Mouse (Mus musculus): Measurements from ENCODE around the gene Prkar2b. TPM values are rescaled to one million over a fixed set of nuclear protein-coding genes. Genes with fewer than 3 reads are reported as not detected.
A peak's percentile ranks its signal among the peaks of the same experiment; 100 is the strongest.

The Prkar2b gene
- 1 to 10 TPM; 3.0 to 3.8 (median 3.4) TPM for total RNA-seq (2022)

DNA sequence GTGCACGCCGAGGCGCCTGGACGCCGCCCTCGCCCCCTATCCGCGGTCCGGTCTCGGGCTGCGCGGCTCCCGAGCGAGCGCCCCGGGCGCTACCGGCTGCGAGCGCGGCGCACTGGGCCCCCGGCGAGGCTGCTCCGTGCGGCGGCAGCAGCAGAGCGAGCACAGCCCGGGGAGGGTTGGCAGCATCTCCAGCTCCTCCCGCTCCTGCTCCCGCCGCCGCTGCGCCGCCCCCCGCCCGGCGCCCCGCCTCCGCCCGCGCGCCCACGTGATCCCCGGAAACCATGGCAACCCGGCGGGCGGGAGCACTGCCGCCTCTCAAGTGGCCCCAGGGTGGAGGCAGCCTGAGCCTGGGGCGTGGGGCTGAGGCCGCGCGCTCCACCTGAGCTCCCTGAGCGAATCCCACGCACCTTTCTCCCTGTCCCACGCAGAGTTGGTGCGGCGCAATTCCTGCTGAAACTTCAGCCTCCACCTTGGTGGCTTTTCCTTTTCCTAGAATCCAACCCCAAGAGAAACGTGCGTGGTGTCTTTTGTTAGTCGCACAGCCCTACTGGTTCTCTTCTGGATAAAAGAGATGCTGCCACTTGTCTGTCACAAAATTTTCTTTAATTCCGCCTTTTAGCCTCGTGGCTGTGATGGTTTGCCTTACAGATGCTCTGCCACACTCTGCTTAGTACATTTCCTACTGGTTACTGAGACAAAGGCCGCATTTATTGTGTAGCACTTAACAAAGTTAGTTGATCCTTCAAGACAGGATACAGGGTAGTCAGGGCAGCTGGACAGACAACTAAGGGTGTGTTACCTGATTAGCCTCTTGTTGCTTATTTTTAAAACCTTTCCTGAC lies at the start of gene Prkar2b:
Prkar2b (minus strand) TSS at position 207 of the 841 bp plus-strand sequence.
- peak; percentile 78 for DNase-seq (ENCODE audit: low spot score)

DNA sequence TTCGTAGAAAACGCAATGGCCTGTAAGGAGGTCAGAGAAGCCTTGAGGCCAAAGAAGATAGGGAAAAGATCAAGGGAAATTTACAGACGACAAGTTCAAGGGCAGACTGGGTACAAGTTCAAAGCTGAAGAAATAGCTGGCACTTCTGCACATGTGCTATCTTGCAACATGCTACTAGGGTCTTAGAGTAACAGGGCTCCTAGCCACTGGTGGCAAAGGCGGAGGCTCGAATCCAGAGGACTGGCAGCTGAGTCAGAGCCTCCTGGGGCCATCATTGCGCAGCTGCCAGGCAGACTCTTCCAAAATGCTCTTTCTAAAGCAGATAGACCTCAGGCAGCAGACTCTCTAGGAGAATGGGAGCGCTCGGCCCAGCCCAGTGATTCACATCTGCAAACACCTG lies 48.1 kb upstream of the Prkar2b start:
- no peak for DNase-seq (ENCODE audit: low spot score)

DNA sequence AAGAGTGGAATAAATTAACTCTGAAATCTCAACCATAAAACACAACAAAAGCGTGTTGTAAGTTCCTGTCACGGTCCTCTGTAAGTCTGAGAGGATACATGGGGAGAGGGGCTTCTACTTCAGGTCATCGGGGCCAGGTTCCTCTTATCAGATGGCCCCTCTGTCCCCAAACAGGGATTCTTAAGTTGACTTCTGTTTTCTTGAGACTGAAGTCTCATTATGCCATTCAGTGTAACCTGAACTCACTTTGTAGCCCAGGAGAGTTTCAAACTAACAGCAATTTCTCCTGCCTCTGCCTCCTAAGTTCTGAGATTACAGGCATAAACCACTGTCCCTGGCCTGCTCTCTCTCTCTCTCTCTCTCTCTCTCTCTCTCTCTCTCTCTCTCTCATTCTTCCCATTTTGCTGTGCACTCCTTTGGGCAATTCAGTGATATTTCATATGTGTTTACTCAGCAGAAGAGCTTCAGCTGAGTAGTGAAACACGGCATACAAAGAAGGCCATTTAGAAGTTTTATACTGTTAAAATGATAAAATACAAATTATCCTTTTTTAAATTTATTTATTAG lies 43.9 kb upstream of the Prkar2b start:
- no peak for DNase-seq (ENCODE audit: low spot score)

DNA sequence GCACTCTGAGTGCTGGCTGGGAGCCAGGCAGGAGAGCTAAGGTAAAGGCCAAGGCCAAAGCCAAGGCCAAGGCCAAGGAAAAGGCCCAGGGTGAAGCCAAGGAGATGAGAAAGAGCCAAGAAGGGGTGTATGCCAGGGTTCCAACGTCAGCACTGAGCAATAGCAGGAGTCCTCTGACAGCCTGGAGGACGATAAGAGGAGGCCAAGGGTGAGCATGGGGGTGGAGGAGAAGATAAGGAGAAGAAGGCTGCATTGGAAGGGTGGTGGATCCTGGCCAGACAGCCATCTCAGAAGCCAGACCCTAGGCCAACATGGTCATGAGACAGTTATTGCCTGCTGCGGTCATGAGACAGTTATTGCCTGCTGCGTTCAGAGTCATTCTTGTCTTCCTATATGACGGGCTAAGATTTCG lies 43.4 kb upstream of the Prkar2b start:
- DNase-seq (ENCODE audit: low spot score), result peak; percentile 41

DNA sequence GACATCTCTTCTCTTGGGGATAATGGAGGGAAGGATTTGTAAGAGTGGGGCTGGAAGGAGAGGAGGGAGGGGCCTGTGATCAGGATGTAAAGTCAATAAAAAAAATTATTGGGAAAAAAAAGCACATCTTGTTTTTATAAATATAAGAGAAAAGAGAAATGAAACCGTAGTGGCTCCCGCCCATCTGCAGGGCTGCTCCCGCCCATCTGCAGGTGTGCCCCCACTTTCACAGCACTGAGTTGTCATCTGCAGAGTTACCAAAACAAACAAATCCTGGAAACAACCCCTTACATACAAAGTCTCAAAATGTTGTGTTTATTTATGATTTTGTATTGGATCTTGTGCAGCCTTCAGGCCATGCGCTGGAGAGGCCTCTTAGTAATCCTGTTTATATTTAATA lies 40.2 kb upstream of the Prkar2b start:
- DNase-seq (ENCODE audit: low spot score), result no peak

DNA sequence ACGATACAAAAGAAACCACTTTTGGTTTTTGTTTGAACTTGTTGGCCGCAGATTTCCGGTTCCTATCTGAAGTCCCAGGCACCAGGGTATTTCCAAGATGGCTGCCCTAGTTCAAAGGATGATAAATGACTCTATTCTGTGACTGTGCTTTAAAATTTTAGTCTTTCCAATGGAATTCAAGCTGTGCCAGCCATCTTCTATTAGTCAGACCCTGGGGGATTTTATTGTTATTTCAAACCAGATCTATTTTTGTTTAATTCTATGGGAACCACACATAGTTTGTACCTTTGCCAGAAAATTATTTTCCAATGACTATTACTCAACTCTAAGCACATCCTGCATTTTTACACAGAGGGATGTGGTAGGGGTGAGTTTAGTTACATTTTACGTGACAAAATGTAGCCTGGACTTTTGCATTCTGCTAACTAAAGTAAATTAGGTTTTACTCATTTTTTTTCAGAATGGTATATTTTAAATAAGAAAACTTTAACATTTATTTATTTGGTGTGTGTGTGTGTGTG lies 38.6 kb upstream of the Prkar2b start:
- DNase-seq (ENCODE audit: low spot score), result no peak

DNA sequence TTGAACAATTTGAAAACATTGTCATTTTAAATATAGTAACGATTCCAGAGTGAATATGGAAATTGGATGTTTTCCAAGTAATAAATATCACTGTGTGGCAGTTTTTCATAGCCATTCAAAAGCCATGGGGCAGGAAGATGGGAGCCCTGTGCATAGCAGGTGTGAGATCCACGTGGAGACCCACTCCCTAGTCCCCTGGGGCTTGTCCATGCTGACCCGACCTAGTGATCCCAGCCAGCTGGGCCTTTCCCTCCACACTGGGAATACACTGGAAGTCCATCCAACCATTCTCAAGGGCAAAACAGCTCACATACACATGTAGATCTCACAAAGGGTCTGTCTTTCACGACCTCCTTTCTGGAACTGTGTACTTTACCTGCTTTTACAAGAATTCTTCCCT lies 37.5 kb upstream of the Prkar2b start:
- no peak for DNase-seq (ENCODE audit: low spot score)

DNA sequence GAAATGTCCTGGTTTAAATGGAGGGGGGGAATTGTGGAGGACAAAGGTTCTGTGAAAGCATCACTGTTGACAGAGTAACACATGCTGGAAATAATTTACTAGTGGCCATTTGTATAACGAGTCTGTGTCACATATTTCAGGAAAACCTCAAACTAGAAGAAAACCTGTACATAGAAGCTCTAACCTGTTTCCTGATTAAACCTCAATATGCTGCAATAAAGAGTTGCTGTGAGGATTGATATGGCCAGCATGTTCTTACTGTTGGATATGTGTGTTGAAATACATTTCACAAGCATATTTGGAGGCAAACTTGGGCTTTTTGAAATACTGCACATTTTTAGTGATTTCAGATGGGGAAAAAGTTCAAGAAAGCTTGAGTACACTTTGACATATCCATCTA lies 36.0 kb upstream of the Prkar2b start:
- no peak for DNase-seq (ENCODE audit: low spot score)

DNA sequence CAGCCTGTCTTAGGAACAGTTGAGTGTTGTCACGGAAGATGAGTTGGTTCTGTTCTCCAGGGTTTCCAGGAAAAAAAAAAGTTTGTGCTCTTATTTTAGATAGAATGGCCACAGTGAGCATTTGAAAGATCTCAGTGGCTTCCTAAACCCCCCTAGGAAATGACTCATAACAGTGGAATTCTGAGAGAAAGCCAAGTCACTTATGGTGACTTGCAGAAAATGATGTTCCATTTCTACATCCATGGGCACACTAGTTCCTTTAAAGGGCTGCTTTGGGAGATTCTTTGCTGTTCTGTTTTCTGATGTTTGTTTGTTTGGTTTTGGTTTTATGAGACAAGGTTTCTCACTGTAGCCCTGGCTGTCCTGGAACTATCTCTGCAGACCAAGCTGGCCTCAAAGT lies 34.1 kb upstream of the Prkar2b start:
- no peak for DNase-seq (ENCODE audit: low spot score)

DNA sequence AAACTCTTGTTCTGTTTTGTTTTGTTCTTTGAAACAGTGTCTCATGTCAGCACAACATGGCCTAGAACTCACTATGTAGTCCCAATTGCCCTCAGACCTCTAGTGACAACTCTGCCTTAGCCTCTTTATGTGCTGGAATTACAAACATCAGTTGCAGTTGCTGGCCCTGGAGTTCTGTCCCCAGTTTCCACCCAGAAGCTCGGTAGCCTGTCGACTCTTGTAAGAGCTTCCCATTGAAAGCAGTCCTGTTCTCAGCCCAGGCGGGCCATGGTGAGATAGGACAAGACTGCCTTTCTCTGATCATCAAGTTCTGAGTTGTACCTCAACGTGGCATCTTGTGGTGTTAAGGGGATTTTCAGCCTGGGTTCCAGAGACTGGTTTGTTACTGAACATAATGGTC lies 31.4 kb upstream of the Prkar2b start:
- DNase-seq (ENCODE audit: low spot score), result no peak

DNA sequence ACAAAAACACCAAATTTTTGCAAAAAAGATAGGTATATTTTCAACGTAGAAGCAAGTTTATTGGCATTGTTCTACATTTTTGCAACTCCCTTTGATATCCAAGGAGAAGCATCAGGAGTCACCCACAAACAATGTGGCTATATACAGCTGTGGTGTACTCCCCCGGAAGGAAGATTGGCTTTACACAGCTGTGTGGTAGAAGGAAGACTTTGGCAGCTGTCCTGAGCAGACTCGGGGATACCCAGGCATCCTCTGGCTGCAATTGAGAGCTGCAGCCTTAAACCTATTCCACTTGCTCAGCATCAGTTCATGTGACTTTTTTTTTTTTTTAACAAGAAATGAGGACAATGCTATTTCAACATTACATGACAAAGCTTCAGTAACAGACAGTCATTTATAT lies 27.5 kb upstream of the Prkar2b start:
- DNase-seq (ENCODE audit: low spot score), result no peak

DNA sequence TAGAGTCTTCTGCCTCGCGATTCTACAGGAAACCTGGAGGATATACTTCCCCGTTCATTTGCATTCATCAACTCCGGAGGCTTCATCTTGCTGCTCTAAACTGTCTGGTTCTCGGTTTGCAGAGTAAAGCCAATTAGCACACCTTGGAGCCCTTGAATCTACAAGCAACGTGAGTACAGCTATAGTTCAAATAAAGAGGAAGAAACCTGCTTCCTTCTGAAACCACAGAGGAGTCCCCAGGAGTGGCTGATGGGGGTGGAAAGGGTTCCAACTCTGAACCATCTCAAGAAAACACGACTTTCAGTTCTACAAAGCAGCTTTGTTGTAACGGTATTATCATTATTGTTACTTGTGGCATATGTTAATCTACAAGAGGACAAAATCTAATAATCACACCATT lies 26.2 kb upstream of the Prkar2b start:
- DNase-seq (ENCODE audit: low spot score), result no peak

DNA sequence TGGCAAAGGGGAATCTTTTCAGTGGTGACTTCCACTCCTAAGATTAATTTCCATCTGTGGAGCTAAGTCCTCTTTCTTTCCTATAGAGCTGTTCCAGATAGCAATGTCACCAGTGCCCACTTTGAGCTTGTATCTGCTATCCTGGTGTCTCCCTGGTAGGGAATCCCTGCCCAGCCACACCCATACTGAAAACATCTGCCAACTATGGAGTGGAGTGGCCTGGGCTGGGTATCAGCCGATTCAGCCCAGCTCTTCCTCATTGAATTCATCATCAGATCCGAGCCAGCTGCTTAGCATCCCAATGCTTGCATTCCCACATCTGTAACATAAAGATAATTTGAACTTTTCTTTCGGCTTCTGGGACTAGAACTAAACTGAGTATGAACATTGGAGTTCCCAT lies 25.8 kb upstream of the Prkar2b start:
- DNase-seq (ENCODE audit: low spot score), result no peak

DNA sequence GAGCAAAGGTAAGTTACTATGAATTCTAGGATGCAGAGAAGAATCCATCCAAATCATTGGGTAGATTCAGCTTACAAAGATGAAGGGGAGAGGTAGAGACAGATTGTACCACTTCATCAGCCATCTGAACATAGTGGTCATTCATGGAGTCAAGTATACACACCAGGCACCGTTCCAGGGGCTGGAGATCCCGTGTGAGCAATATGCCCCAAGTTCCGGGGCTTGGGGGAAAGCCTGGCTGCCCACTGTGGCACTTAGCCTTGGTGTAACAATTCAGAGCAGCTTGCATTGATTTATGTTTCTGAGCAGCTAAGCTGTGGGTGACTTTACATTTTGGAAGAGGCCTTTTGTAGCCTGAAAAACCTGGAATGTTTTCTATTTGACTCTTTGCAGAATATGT lies 24.8 kb upstream of the Prkar2b start:
- DNase-seq (ENCODE audit: low spot score), result no peak

DNA sequence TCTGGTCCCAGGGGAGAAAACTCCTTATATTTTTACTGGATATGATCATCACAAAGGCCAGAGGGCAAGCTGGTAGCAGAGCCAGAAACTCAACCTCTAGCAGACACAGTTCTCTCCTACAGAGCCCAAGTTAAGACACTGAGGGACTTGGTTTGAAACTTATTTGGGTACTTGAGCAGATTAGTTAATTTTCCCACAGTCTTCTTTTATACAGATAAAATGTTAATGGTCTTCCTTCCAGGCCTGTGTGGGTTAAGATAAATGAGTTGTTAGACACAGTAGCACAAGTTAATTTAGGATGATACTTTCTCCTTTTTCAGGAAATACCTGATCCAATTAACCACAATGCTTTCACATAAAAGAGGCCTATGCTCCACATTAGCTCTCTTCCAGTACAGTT lies 24.1 kb upstream of the Prkar2b start:
- DNase-seq (ENCODE audit: low spot score), result no peak

DNA sequence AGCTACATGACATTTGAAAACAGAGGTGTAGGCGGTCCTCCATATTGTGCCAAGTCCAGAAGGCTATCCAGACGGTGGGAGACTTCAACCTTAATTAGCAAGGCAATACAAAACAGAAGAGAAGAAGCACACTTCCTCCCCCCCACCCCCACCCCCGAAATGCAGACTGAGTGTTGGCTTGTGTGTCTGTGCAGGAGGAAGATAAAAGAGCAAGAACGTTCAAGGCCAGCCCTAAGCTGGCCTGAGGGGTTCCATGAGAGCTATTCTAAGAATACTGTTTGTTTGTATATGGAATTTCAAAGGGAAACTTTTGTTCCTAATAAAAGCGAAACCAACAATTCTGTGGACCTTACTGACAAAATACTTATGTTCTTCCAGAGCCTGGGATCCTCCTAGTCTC lies 23.5 kb upstream of the Prkar2b start:
- no peak for DNase-seq (ENCODE audit: low spot score)

DNA sequence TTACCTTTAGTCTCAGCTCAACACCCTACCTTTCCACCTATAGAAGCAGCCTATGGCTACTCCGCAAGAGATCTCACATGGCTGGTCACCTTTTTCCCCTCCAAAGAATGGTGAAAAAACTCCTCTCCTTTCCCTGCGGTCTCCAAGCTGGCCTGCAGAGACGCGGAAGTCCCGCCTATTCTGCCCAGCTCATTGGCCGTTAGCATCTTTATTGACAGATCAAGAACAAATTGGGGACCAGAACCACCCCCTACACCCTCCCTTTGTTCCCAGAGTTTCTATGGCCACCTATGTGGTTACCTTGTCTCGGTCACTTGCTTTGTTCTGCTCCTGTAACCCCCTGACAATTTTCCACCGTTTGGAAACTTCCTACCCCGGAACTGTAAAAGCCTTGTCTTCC lies 19.6 kb upstream of the Prkar2b start:
- DNase-seq (ENCODE audit: low spot score), result no peak

DNA sequence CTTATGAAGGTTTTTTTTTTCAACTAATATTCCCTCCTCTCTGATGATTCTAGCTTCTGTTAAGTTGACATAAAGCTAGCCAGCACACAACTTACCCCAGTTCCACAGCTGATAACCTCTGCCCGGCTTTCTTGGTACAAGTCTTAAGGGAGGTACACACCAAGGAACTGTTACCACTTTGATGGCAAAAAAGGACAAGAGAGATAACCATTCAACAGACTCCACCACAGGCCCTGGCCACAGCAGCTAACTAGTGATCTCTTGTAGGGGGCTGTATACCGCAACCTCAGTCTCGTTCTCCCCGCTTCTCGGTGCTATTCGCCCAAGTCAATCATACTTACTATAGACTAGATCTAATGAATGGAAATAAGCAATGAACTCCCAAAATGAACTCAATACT lies 16.3 kb upstream of the Prkar2b start:
- DNase-seq (ENCODE audit: low spot score), result no peak

DNA sequence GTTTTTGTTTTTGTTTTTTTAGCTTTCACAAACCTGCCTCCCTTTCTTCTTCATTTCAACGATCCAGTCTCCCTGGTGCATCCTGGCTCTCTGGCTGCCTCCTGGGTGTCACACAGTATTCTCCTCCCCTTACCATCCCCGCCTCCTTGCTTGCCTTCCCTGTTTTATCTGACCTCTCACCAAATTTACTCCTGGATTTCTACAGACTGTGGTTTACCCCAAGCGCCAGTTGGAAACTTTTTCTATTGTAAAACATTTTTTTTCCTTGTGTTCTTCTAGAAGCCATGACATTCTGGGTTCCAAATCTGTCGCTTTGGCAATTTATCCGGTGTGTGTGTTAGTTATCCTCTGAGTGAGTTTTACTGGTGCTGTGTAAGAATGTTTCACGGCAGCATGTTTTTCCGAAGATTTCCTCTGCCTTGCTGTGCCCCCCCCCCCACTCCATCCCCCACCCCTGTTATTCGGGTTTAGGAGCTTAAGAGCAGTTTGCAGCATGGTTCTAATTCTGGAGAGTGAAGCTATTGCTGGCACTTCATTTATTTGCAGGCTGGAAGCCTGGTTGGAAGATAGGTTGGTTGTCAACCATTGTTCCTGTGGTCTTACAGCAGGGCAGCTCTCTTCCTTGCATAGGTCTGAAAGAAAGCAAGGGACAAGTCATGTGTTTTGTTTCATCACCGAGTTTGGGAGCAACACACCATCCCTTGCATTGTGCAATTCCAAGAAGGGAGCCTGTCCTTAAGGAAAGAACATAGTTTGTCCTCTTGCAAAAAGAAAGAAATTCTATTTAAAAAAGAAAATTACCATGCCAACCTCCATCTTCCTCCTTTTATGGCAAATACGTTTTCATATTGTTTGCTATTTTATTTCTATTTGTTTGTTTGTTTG lies 15.0 kb upstream of the Prkar2b start:
- DNase-seq (ENCODE audit: low spot score), result no peak

DNA sequence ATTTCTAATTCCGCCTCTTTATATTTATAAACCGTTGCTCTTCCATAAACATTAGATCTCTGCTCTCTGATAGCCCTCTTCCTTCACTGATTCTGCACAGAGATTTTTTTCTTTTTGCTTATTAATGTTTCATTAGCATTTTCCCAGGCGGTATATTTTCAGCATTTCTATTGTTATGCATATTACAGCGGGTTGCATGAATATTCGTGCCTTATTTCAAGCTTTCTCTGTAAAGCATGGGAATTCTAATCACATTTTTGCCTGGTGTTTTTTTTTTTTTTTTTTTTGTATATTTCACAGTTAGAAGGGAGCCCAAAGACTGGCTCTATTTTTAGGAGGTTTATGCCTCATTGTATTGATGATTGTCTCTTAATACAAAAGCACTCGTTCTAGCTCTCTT lies 13.2 kb upstream of the Prkar2b start:
- DNase-seq (ENCODE audit: low spot score), result no peak

DNA sequence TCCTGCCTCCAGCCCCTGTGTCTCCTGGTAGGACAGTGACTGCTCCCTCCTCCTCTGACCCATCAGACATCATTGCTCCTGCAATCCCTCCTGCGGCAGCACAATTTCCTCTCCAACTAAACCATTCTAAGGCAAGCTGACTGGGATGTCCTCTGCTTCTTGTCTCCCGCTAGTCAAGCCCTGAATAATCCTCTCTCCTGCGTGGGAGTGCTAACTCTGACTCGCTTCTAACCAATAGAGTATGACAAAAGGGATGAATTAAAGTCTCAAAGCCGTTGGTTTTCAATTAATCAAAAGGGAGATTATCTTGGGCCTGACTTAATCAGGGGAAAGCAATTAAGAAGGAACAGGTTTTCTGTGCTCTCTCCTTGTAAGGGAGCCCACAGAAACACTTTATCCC lies 4.9 kb upstream of the Prkar2b start:
- no peak for DNase-seq (ENCODE audit: low spot score)

All from heart, adult 8-10 months (tissue).